In genomic region chr13:104178650-104179121, GRCm38 (mm10) we compare ENCODE assay signal across 1 mouse cellular context.
TF ChIP-seq lines count a peak whose summit lies in the region.

TSS of gene Trim23 (plus strand) at chr13:104178797.

TF ChIP-seq in MEL, 35 proteins besides CTCF, POLR2A, EP300 and RAD21 (continued from another document):
- TF ChIP-seq USF2 (IDR thresholded peaks at IDR 0.05; ENCODE audit: borderline replicate concordance in 1 of 2, insufficient read depth in 1 of 2, low read depth in 1 of 2, low read length in 2 of 2) = no peak
- TF ChIP-seq BHLHE40 (IDR thresholded peaks at IDR 0.05; ENCODE audit: borderline replicate concordance, low read depth, low read length) = no peak
- TF ChIP-seq ELF1 (IDR thresholded peaks at IDR 0.05; ENCODE audit: low read depth, low read length) = peak; percentile 35; the same call in 1 of the 2 replicates
- no peak for TF ChIP-seq ZC3H11A (IDR thresholded peaks at IDR 0.05; ENCODE audit: low read depth, low read length)
